Mouse (Mus musculus) limb, embryonic 13.5 days (tissue): ENCODE data around the gene Hist1h3e. TPM values are rescaled to one million over a fixed set of nuclear protein-coding genes. Genes with fewer than 3 reads are reported as not detected.

Experiments
- ATAC-seq: fragments of 200-750 bp; cut with Nextera tagmentation; 2 replicates; pipeline ENCODE4 v1.8.0; 2017; ENCODE audit warnings: low read depth, moderate number of reproducible peaks, moderate TSS enrichment; ENCODE audit not compliant: low FRiP score
- H3K27ac ChIP-seq: fragments of 300-500 bp; sonication (generic); 2 replicates; pipeline ENCODE4 v1.5.1; 2015; ENCODE audit warnings: inconsistent platforms, mild to moderate bottlenecking, moderate library complexity
- H3K27me3 ChIP-seq: fragments of 300-500 bp; sonication (generic); 2 replicates; pipeline ENCODE4 v1.6.1; 2015; ENCODE audit warnings: mild to moderate bottlenecking, inconsistent platforms
- H3K36me3 ChIP-seq: fragments of 300-500 bp; sonication (generic); 2 replicates; pipeline ENCODE4 v1.6.1; 2015; ENCODE audit warnings: inconsistent platforms, mild to moderate bottlenecking, moderate library complexity
- H3K4me1 ChIP-seq: fragments of 300-500 bp; sonication (generic); 2 replicates; pipeline ENCODE4 v1.6.1; 2015; ENCODE audit warnings: inconsistent platforms
- H3K4me2 ChIP-seq: fragments of 300-500 bp; sonication (generic); replicated peaks from 2 replicates; pipeline ENCODE4 v1.6.1; 2015; ENCODE audit warnings: inconsistent platforms, mild to moderate bottlenecking, moderate library complexity
- H3K4me3 ChIP-seq: fragments of 300-500 bp; sonication (generic); 2 replicates; pipeline ENCODE4 v1.5.1; 2015; ENCODE audit warnings: moderate library complexity, mild to moderate bottlenecking, inconsistent platforms
- H3K9ac ChIP-seq: fragments of 300-500 bp; sonication (generic); 2 replicates; pipeline ENCODE4 v1.6.1; 2015; ENCODE audit warnings: mild to moderate bottlenecking, inconsistent platforms
- H3K9me3 ChIP-seq: fragments of 300-500 bp; sonication (generic); 2 replicates; pipeline ENCODE4 v1.6.1; 2016; ENCODE audit warnings: inconsistent platforms
- WGBS: fragments of 180-500 bp; shearing (Covaris S2); methylation state at CpG from one replicate; pipeline ENCODE4 v1.1.7; 2015; 5-methylcytosine and 5-hydroxymethylcytosine counted together
- polyA plus RNA-seq: library from polyadenylated mRNA; unstranded; fragments of >200 nt; fragmentation: Nextera tagmentation; extraction: Ambion mirVana; gene quantifications from 2 replicates; pipeline ENCODE4 v1.2.1, GENCODE M21; 2015

The Hist1h3e gene
- polyA plus RNA-seq, 1 experiment from 2014 or later: 8.2 TPM

GRCm38 (mm10) chr13:23529480-23530165 lies 32.5 kb downstream of the Hist1h3e start:
- peak overlapping the region; percentile 97 for H3K27ac ChIP-seq
- WGBS: 22% methylated on average over 2 of the region's 2 CpGs
- ATAC-seq: no peak

GRCm38 (mm10) chr13:23529005-23529404 lies 33.2 kb downstream of the Hist1h3e start:
- Histone ChIP-seq H3K4me2 (peak overlapping the region; percentile 65), H3K4me1 (peaks cover 25% of the 10 kb centered on the region), H3K27ac (0 out of 2 replicates have a peak overlapping the region, but pooled peaks have one; percentile 15), H3K4me3 (peak overlapping the region; percentile 13; the same call in 1 of the 2 replicates), H3K27me3 (no peaks in the 10 kb centered on the region), H3K9ac (no peak overlapping the region), H3K36me3 (no peaks in the 10 kb centered on the region), H3K9me3 (no peaks in the 10 kb centered on the region)
- no peak for ATAC-seq
- WGBS: 67% methylated on average over 5 of the region's 5 CpGs

More at GRCm38 (mm10) chr13:23529480-23530165, 32.5 kb downstream of the Hist1h3e start:
- H3K4me2 ChIP-seq: peak overlapping the region; percentile 65
- H3K36me3 ChIP-seq: no peaks in the 10 kb centered on the region
- no peaks in the 10 kb centered on the region for H3K27me3 ChIP-seq
- peak overlapping the region; percentile 55 for H3K4me3 ChIP-seq
- H3K9ac ChIP-seq: peak overlapping the region; percentile 81
- H3K9me3 ChIP-seq: no peaks in the 10 kb centered on the region
- H3K4me1 ChIP-seq: peaks cover 29% of the 10 kb centered on the region

GRCm38 (mm10) chr13:23526312-23526711 lies 35.9 kb downstream of the Hist1h3e start:
- H3K9ac ChIP-seq: peak overlapping the region; percentile 56

GRCm38 (mm10) chr13:23525901-23526300 lies 36.3 kb downstream of the Hist1h3e start:
- WGBS: 2% methylated on average over 10 of the region's 10 CpGs
- H3K4me1 ChIP-seq: peaks cover 10% of the 10 kb centered on the region
- H3K4me3 ChIP-seq: peak overlapping the region; percentile 47
- no peaks in the 10 kb centered on the region for H3K36me3 ChIP-seq
- ATAC-seq: no peak
- peak overlapping the region; percentile 61 for H3K4me2 ChIP-seq
- H3K27me3 ChIP-seq: no peaks in the 10 kb centered on the region
- H3K27ac ChIP-seq: no peak overlapping the region
- H3K9ac ChIP-seq: peak overlapping the region; percentile 48; the same call in 1 of the 2 replicates
- H3K9me3 ChIP-seq: no peaks in the 10 kb centered on the region

More at GRCm38 (mm10) chr13:23526312-23526711, 35.9 kb downstream of the Hist1h3e start:
- H3K27ac ChIP-seq: peak overlapping the region; percentile 63; the same call in 1 of the 2 replicates
- no peaks in the 10 kb centered on the region for H3K36me3 ChIP-seq
- peak; percentile 39 for ATAC-seq
- no peaks in the 10 kb centered on the region for H3K9me3 ChIP-seq
- H3K27me3 ChIP-seq: no peaks in the 10 kb centered on the region
- H3K4me3 ChIP-seq: peak overlapping the region; percentile 47
- WGBS: under 1% methylated on average over 17 of the region's 17 CpGs
- H3K4me1 ChIP-seq: peaks cover 10% of the 10 kb centered on the region
- peak overlapping the region; percentile 61 for H3K4me2 ChIP-seq

- H3K27me3 ChIP-seq: no peaks in the 10 kb centered on the region
- H3K9me3 ChIP-seq: no peaks in the 10 kb centered on the region
- H3K4me3 ChIP-seq: no peak overlapping the region
- ATAC-seq: no peak; the same call in 1 of the 2 replicates
- WGBS: 9% methylated on average over 5 of the region's 5 CpGs
- no peaks in the 10 kb centered on the region for H3K36me3 ChIP-seq
- no peak overlapping the region for H3K27ac ChIP-seq
- peak overlapping the region; percentile 32 for H3K4me2 ChIP-seq
- H3K4me1 ChIP-seq: peaks cover 10% of the 10 kb centered on the region
- H3K9ac ChIP-seq: no peak overlapping the region
Measured at GRCm38 (mm10) chr13:23524654-23525053, 37.5 kb downstream of the Hist1h3e start.

GRCm38 (mm10) chr13:23523976-23524375 lies 38.2 kb downstream of the Hist1h3e start:
- Histone ChIP-seq H3K36me3 (no peaks in the 10 kb centered on the region), H3K9me3 (no peaks in the 10 kb centered on the region), H3K9ac (no peak overlapping the region)

GRCm38 (mm10) chr13:23521703-23522102 lies 40.5 kb downstream of the Hist1h3e start:
- no peaks in the 10 kb centered on the region for H3K36me3 ChIP-seq
- no peak for ATAC-seq
- under 1% methylated on average over 14 of the region's 14 CpGs for WGBS
- H3K4me3 ChIP-seq: no peak overlapping the region
- no peaks in the 10 kb centered on the region for H3K9me3 ChIP-seq
- H3K27ac ChIP-seq: no peak overlapping the region
- H3K27me3 ChIP-seq: no peaks in the 10 kb centered on the region
- no peak overlapping the region for H3K9ac ChIP-seq
- 0 out of 2 replicates have a peak, but pooled peaks cover 4% of the 10 kb centered on the region for H3K4me1 ChIP-seq
- peak overlapping the region; percentile 36 for H3K4me2 ChIP-seq

More at GRCm38 (mm10) chr13:23523976-23524375, 38.2 kb downstream of the Hist1h3e start:
- H3K4me1 ChIP-seq: peaks cover 8% of the 10 kb centered on the region
- H3K4me3 ChIP-seq: no peak overlapping the region
- H3K27ac ChIP-seq: no peak overlapping the region
- WGBS: 59% methylated on average over 5 of the region's 5 CpGs
- no peak for ATAC-seq
- no peaks in the 10 kb centered on the region for H3K27me3 ChIP-seq
- no peak overlapping the region for H3K4me2 ChIP-seq

GRCm38 (mm10) chr13:23519416-23519815 lies 42.8 kb downstream of the Hist1h3e start:
- WGBS: 0% methylated on average over 10 of the region's 10 CpGs
- no peak for ATAC-seq
- Histone ChIP-seq H3K9me3 (no peaks in the 10 kb centered on the region), H3K27me3 (no peaks in the 10 kb centered on the region), H3K4me1 (peaks cover 4% of the 10 kb centered on the region; the same call in 1 of the 2 replicates), H3K27ac (no peak overlapping the region), H3K9ac (no peak overlapping the region), H3K36me3 (no peaks in the 10 kb centered on the region), H3K4me3 (peak overlapping the region; percentile 53), H3K4me2 (peak overlapping the region; percentile 62)

- Histone ChIP-seq H3K36me3 (no peaks in the 10 kb centered on the region), H3K27ac (peak overlapping the region; percentile 44; the same call in 1 of the 2 replicates), H3K4me1 (peaks cover 4% of the 10 kb centered on the region; the same call in 1 of the 2 replicates), H3K4me3 (peak overlapping the region; percentile 53), H3K4me2 (peak overlapping the region; percentile 62), H3K9ac (no peak overlapping the region), H3K9me3 (no peaks in the 10 kb centered on the region), H3K27me3 (no peaks in the 10 kb centered on the region)
- WGBS: under 1% methylated on average over 6 of the region's 6 CpGs
- ATAC-seq: peak; percentile 48
Measured at GRCm38 (mm10) chr13:23518885-23519284, 43.3 kb downstream of the Hist1h3e start.

GRCm38 (mm10) chr13:23518295-23518603 lies 43.9 kb downstream of the Hist1h3e start:
- Histone ChIP-seq H3K4me2 (peak overlapping the region; percentile 68), H3K9ac (peak overlapping the region; percentile 48), H3K9me3 (no peaks in the 10 kb centered on the region), H3K36me3 (no peaks in the 10 kb centered on the region), H3K27me3 (no peaks in the 10 kb centered on the region), H3K27ac (no peak overlapping the region), H3K4me1 (peaks cover 4% of the 10 kb centered on the region; the same call in 1 of the 2 replicates), H3K4me3 (peak overlapping the region; percentile 53)
- WGBS: under 1% methylated on average over 6 of the region's 6 CpGs
- ATAC-seq: 0 out of 2 replicates have a peak, but pooled peaks have one; percentile 4

- under 1% methylated on average over 27 of the region's 27 CpGs for WGBS
- peak overlapping the region; percentile 66 for H3K9ac ChIP-seq
Measured at GRCm38 (mm10) chr13:23517603-23518294, 44.4 kb downstream of the Hist1h3e start.

More at GRCm38 (mm10) chr13:23517603-23518294, 44.4 kb downstream of the Hist1h3e start:
- H3K4me1 ChIP-seq: peaks cover 4% of the 10 kb centered on the region; the same call in 1 of the 2 replicates
- H3K36me3 ChIP-seq: no peaks in the 10 kb centered on the region
- peak overlapping the region; percentile 68 for H3K4me2 ChIP-seq
- H3K27ac ChIP-seq: peak overlapping the region; percentile 85
- peak overlapping the region; percentile 53 for H3K4me3 ChIP-seq
- no peaks in the 10 kb centered on the region for H3K27me3 ChIP-seq
- H3K9me3 ChIP-seq: no peaks in the 10 kb centered on the region
- ATAC-seq: peak; percentile 87
